Mouse (Mus musculus): Measurements from ENCODE around the gene 1600014C10Rik.

DNA sequence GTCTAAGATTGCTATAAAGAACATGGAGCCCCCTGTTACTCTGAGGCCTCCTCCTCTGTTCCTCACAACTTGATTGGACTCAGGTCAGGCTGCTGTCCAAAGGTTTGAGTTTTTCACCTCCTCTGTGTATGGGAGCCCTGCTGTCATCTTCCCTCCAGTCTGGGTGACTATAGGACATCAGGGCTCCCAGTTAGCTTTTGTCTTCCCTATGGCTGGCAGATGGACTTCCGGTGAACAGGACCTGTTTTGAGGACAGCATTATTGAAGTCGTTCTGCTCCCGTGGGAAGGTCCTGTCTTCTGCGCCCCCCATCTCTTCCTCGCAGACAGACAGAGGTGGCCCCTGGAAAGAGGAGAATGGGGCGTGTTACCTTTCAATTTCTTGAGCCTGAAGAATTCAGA is 1.8 kb downstream of the 1600014C10Rik start:
- no peak for TF ChIP-seq CTCF (IDR thresholded peaks at IDR 0.05; ENCODE audit: low read depth, low read length)
- TF ChIP-seq GATA2 (IDR thresholded peaks at IDR 0.05; ENCODE audit: borderline replicate concordance, low read depth, low read length): no peak
